Comparison of ENCODE assay signal across 21 mouse cellular contexts in the genomic region with DNA sequence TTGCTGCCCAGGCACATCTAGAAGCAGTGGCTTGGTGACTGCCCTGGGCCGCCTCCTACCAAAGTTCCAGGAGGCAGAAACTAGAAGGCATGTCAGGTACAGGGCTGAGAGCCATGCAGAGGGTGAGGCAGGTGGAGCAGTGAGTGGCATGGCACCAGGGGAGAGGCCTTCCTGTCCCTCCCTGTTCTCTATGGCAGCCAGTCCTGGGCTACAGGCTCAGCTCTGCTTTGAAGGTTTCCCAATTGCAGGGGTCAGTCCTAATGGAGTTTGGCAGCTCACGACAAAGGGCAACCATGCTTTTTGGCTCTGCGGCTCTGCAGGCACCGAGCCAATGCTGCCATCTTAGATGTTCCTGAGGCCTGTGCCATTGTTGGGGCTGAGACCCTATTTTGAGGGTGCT. TPM values are rescaled to one million over a fixed set of nuclear protein-coding genes. Genes with fewer than 3 reads are reported as not detected.
DNase-seq lines count a peak whose midpoint lies in the region; ATAC-seq and TF ChIP-seq lines count a peak whose summit lies in the region.
"Had no signal": no experiment of that assay in that cellular context is flagged by ENCODE, and none has a peak within 500 bp of the region (broad histone marks: within the 10 kb centered on the region; RNA-seq: fewer than 3 reads in every experiment).

No protein-coding gene starts in this region.

- no peak for TF ChIP-seq CTCF in cerebellum, adult 2 months (IDR thresholded peaks at IDR 0.05; ENCODE audit: borderline replicate concordance, insufficient read depth, low read depth, low read length)
- TF ChIP-seq CTCF in layer of hippocampus, adult 2 months (conservative IDR thresholded peaks at IDR 0.05), result no peak
- TF ChIP-seq CTCF in ES-Bruce4 (IDR thresholded peaks at IDR 0.05; ENCODE audit: low read depth, low read length), result no peak

- intact Hi-C loops in heart, postnatal 36 days (cut with DNase I), result no loop called here

- ATAC-seq in heart, embryonic 15.5 days (replicated peaks; ENCODE audit: insufficient number of reproducible peaks, insufficient read depth, low FRiP score, low read depth), result no peak
- ATAC-seq: midbrain, embryonic 16.5 days had no signal

- DNase-seq in cerebellum, adult 2 months, result no peak
- DNase-seq in cerebellum, postnatal 4 days (ENCODE audit: low spot score in 2 of 2), result no peak
- DNase-seq in heart, postnatal 36 days, result no peak
- no peak for DNase-seq in layer of hippocampus, adult 2 months (ENCODE audit: low spot score in 2 of 2)
- no peak for DNase-seq in layer of hippocampus, postnatal 25 days (ENCODE audit: extremely low spot score in 1 of 2, low spot score in 1 of 2)
- no peak for DNase-seq in c-Kit-positive CD71-positive TER-119-positive erythroid progenitor cells, embryonic 14.5 days (ENCODE audit: low spot score)
- DNase-seq: adrenal gland, postnatal 25 days; cerebellum, adult 9-11 months; embryo, embryonic 11 days; gastrocnemius, postnatal 25 days; kidney, adult 8-10 months; kidney, postnatal 4 days; spleen, adult 18-20 months had no signal

- H3K4me2 ChIP-seq in heart, embryonic 15.5 days, result no peak overlapping the region
- H3K4me2 ChIP-seq: embryonic facial prominence, embryonic 15.5 days; hindbrain, embryonic 15.5 days; limb, embryonic 15.5 days; lung, embryonic 15.5 days had no signal

- H3K9ac ChIP-seq in heart, embryonic 15.5 days, result no peak overlapping the region
- no peak overlapping the region for H3K9ac ChIP-seq in ES-Bruce4 (ENCODE audit: low read depth, poor library complexity, severe bottlenecking)
- H3K9ac ChIP-seq: embryonic facial prominence, embryonic 15.5 days; hindbrain, embryonic 15.5 days; limb, embryonic 15.5 days; lung, embryonic 15.5 days had no signal

- TF ChIP-seq POLR2A in cerebellum, adult 2 months (IDR thresholded peaks at IDR 0.05; ENCODE audit: borderline replicate concordance, insufficient read depth, low read length), result no peak
- TF ChIP-seq POLR2A in ES-Bruce4 (IDR thresholded peaks at IDR 0.05; ENCODE audit: insufficient read depth, low read length), result no peak

- 38% methylated on average over 4 of the region's 4 CpGs for WGBS in cerebellum, adult 2 months
- 75% methylated on average over 4 of the region's 4 CpGs for WGBS in heart, embryonic 15.5 days

- TF ChIP-seq EP300 in ES-Bruce4 (IDR thresholded peaks at IDR 0.05; ENCODE audit: insufficient read depth, low read depth, low read length), result no peak

- no peak overlapping the region for H3K4me3 ChIP-seq in cerebellum, adult 2 months (replicated peaks; ENCODE audit: insufficient read depth, low read depth, low read length)
- no peak overlapping the region for H3K4me3 ChIP-seq in heart, embryonic 15.5 days
- H3K4me3 ChIP-seq in layer of hippocampus, adult 2 months, result no peak overlapping the region
- H3K4me3 ChIP-seq in ES-Bruce4 (ENCODE audit: low read depth, low read length), result no peak overlapping the region
- H3K4me3 ChIP-seq: embryonic facial prominence, embryonic 15.5 days; forebrain, embryonic 10.5 days; hindbrain, embryonic 15.5 days; limb, embryonic 15.5 days; lung, embryonic 15.5 days had no signal

- H3K36me3 ChIP-seq in heart, embryonic 15.5 days, result peaks cover 73% of the 10 kb centered on the region
- peaks cover 34% of the 10 kb centered on the region for H3K36me3 ChIP-seq in ES-Bruce4 (ENCODE audit: control insufficient read depth, insufficient read depth, low read length, poor library complexity, severe bottlenecking)

- peaks cover 32% of the 10 kb centered on the region for H3K4me1 ChIP-seq in cerebellum, adult 2 months (ENCODE audit: control insufficient read depth, insufficient read depth, low read length)
- peaks cover 36% of the 10 kb centered on the region for H3K4me1 ChIP-seq in heart, embryonic 15.5 days (replicated peaks)
- peaks cover 12% of the 10 kb centered on the region for H3K4me1 ChIP-seq in ES-Bruce4 (ENCODE audit: control insufficient read depth, insufficient read depth, low read length)
- H3K4me1 ChIP-seq: embryonic facial prominence, embryonic 15.5 days; hindbrain, embryonic 15.5 days; limb, embryonic 15.5 days; lung, embryonic 15.5 days had no signal

- H3K9me3 ChIP-seq in heart, embryonic 15.5 days (replicated peaks), result no peaks in the 10 kb centered on the region
- H3K9me3 ChIP-seq in ES-Bruce4 (replicated peaks; ENCODE audit: control insufficient read depth, insufficient read depth, low read length, poor library complexity, severe bottlenecking), result no peaks in the 10 kb centered on the region
- H3K9me3 ChIP-seq: embryonic facial prominence, embryonic 15.5 days; forebrain, embryonic 10.5 days; hindbrain, embryonic 15.5 days; limb, embryonic 15.5 days; lung, embryonic 15.5 days had no signal

- peak overlapping the region; percentile 42; the same call in 1 of the 2 replicates for H3K27ac ChIP-seq in cerebellum, adult 2 months (ENCODE audit: insufficient read depth, low read length)
- peak overlapping the region; percentile 63 for H3K27ac ChIP-seq in heart, embryonic 15.5 days
- peak overlapping the region; percentile 55 for H3K27ac ChIP-seq in layer of hippocampus, adult 2 months
- peak overlapping the region; percentile 95 for H3K27ac ChIP-seq in ES-Bruce4 (ENCODE audit: insufficient read depth, low read length)
- H3K27ac ChIP-seq: embryonic facial prominence, embryonic 15.5 days; forebrain, embryonic 10.5 days; hindbrain, embryonic 15.5 days; limb, embryonic 15.5 days; lung, embryonic 15.5 days had no signal

- H3K27me3 ChIP-seq in cerebellum, adult 2 months (ENCODE audit: control insufficient read depth, insufficient read depth, low read length), result no peaks in the 10 kb centered on the region
- H3K27me3 ChIP-seq in heart, embryonic 15.5 days, result no peaks in the 10 kb centered on the region
- H3K27me3 ChIP-seq in ES-Bruce4 (ENCODE audit: control insufficient read depth, insufficient read depth, low read length, poor library complexity, severe bottlenecking), result no peaks in the 10 kb centered on the region
- H3K27me3 ChIP-seq: embryonic facial prominence, embryonic 15.5 days; hindbrain, embryonic 15.5 days; limb, embryonic 15.5 days; lung, embryonic 15.5 days had no signal

RNA-seq across cellular contexts. Expression of a gene that starts 32.9 kb away (rescaled TPM):
- polyA plus RNA-seq in cerebellum, adult 2 months (2012; rRNA removed), result 36.0 and 38.0 TPM in 2 replicates
- polyA plus RNA-seq in heart, embryonic 15.5 days (2015; fragmentation: Nextera tagmentation; extraction: Ambion mirVana), result 30.2 and 38.5 TPM in 2 replicates
- total RNA-seq in heart, postnatal 36 days (2021), result 10 to 100 TPM; 31.7 to 35.1 TPM
- 10 to 100 TPM; 32.9 to 33.2 TPM for total RNA-seq in layer of hippocampus, adult 2 months (2021)
- 10 to 100 TPM; 27.6 to 28.1 TPM for total RNA-seq in layer of hippocampus, postnatal 25 days (2021)
- 41.7 and 41.9 TPM in 2 replicates for polyA plus RNA-seq in ES-Bruce4 (2011; ENCODE audit: insufficient read depth, insufficient read length, low read depth, missing spikeins)

RNA-seq across cellular contexts. Expression of a gene that starts 47.6 kb away (rescaled TPM):
- polyA plus RNA-seq in cerebellum, adult 2 months (2012; rRNA removed), result 422 and 482 TPM in 2 replicates
- 288 and 291 TPM in 2 replicates for polyA plus RNA-seq in heart, embryonic 15.5 days (2015; fragmentation: Nextera tagmentation; extraction: Ambion mirVana)
- total RNA-seq in heart, postnatal 36 days (2021), result over 10,000 TPM; 11,843 to 11,873 TPM
- total RNA-seq in layer of hippocampus, adult 2 months (2021), result 100 to 1,000 TPM; 588 to 630 TPM
- total RNA-seq in layer of hippocampus, postnatal 25 days (2021), result 100 to 1,000 TPM; 629 to 650 TPM
- 165 and 177 TPM in 2 replicates for polyA plus RNA-seq in ES-Bruce4 (2011; ENCODE audit: insufficient read depth, insufficient read length, low read depth, missing spikeins)

Comparison
In these comparisons a context has a peak if more than half of its experiments do, and no peak if none do; other contexts are left out.
1. H3K27ac ChIP-seq: peak in every context shown above with its lines; median percentile 95 in ES-Bruce4; 63 in heart, embryonic 15.5 days; 55 in layer of hippocampus, adult 2 months; 42 in cerebellum, adult 2 months.
2. RNA of a gene that starts 47.6 kb away (total RNA-seq): 11,843 to 11,873 TPM in heart, postnatal 36 days; 629 to 650 TPM in layer of hippocampus, postnatal 25 days and 588 to 630 TPM in layer of hippocampus, adult 2 months; every median in the first group is over 10 times any median in the second.